Mouse (Mus musculus): ENCODE results near the gene Ackr2.

- no peak for TF ChIP-seq MAFK (IDR thresholded peaks at IDR 0.05; ENCODE audit: borderline replicate concordance, low read depth, low read length)
- TF ChIP-seq TAL1 (IDR thresholded peaks at IDR 0.05; ENCODE audit: low read length): no peak
- TF ChIP-seq MAZ (IDR thresholded peaks at IDR 0.05; ENCODE audit: low read depth, low read length): no peak
- no peak for TF ChIP-seq POLR2A (IDR thresholded peaks at IDR 0.05; ENCODE audit: control insufficient read depth in 1 of 2, insufficient read depth in 1 of 2, low read depth in 1 of 2, low read length in 2 of 2, poor library complexity in 1 of 2)
- TF ChIP-seq GATA1 (IDR thresholded peaks at IDR 0.05; ENCODE audit: low read depth, low read length): no peak
- peak in 2 of 3 experiments; percentile 40 to 47; a peak in 4 of 6 replicates for TF ChIP-seq CTCF (IDR thresholded peaks at IDR 0.05 in 2 of 3, conservative IDR thresholded peaks at IDR 0.05 in 1 of 3; ENCODE audit: control insufficient read depth in 1 of 3, insufficient read depth in 1 of 3, low read depth in 2 of 3, low read length in 3 of 3, poor library complexity in 1 of 3, severe bottlenecking in 1 of 3)
Observed at GRCm38 (mm10) chr9:121881301-121881700, 16.9 kb upstream of the Ackr2 start.

Measured in MEL (cell line).